Mouse (Mus musculus): ENCODE results near the gene Aatk.

Gene Aatk

DNA sequence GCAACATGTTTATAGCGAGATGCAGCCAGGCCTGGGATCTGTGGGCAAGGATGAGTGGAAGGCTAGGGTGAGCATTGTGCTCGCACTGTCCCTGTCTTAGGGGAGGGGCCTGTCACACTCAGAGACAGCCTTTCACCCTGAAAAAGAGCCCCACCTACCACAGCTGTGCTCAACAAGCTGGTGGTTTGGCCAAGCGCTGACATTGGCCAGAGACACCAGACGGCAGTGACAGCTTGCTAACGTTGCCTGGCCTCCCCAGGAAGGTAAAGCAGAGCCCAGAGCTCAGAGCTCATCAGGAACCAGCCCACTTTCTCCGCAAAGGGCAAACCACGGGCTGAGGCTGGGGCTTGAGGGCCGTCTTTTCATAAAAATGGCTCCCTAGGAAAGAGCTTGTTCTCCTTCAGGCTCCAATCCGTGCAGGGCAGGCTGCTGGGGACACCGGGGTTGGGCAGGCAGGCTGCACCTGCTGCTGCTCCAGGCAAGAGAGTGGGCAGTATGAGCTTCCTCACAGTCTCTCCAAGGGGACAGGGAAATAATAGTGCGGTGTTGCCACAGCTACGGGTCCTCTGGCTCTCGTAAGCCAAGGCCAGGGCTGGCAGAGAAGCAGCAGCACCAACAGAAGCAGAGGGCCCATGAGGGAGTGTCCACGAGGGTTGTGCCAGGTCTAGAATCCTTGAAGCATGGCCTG lies 4.3 kb upstream of the Aatk start:
- DNase-seq = no peak

DNA sequence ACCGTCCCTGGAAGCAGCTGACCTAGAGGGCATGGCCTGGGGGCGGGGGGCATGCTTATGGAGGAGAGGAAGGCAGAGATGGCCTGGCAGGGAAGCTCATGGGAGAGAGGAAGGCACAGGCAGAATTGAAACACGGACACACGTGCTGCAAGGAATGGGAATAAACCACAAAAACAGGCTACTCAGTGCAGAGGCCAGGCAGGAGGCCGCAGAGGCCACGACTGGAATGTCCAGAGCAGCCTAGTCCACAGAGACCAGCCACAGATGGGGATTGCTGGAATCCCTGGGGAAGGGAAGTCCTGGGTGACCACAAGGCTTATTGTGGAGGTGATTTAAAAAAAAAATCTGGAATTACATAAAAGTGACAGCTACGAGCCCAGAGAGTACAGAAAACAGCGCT lies 2.1 kb upstream of the Aatk start:
- no peak for DNase-seq

DNA sequence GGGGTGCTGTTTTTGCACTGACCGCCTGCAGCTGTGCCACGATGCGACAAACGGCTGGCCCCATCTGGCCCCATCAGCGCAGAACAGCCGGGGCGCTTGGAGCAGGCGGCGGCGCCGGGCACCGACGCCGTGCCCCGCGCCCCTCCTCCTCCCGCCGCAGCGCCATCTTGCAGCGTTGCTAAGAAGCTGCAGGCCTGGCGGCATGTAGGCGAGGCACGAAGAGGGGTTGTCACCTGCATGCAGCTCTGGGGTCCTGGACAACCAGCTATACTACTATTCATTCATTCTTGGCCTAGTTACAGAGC lies 1.2 kb upstream of the Aatk start:
- peak; percentile 74 for DNase-seq

DNA sequence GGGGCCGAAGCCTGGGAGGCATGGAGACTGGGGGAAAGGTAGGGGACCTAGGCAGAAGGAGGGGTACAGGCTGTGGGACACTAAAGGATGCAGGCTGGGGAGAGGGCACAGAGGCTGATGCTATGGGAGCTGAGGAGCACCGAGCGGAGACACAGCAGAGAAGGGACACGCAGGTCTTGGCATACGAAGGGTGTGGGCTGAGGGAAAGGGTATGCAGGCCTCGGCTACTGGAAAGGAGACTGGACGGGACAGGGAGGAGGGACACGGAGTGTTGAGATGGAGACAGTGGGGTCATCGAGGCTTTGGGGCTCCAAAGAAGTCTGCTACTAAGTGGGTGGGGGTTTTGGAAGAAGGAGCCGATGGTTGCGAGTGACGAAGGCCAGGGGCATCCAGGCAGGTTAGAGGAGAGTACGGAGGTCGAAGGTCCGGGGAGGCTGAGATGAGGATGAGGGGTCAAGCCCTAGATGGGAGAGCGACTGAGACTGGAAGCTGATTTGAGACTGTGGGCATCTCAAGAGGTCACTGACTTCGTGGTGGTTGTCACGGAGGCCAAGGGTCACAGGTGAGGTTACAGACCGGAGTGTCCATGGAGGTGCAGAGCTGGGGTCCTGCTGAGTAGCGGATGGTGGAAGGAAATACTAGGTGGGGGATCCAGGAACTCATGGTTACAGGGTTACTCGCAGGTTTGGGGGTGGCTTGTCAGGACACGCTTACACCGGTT lies 724 bp upstream of the Aatk start:
- DNase-seq = no peak

DNA sequence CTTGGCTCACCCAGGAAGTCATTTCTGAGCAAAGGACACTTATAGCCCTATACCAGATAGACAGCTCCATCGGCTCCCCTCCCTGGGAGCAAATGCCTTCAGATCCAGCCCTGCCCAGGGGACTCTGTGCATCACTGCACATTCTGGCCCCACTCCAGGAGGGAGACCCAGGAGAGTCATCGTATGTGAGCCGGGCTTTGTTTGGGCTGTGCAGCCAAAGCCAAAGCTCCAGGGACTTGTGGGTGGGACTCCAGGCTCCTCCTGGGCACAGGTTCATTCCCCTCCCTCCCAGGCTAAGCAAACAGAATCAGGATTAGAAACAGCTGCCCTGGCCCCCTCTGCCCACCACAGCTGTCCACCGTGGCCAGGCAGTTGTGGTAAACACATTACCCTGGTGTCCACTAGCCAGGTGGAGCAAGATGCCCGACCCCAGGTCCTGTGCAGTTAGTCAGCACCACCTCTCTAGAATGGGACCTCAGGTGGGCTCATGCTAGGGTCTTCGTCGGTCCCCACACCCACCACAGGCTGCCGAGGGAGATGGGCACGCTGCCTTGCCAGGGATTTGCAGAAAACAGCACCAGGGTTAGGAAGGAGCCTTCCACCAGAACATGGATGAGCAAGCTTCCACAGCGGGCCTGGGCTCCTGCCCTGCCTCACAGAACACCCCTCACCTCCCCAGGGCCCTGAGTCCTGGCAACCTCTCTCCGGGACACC lies 971 bp downstream of the Aatk start:
- DNase-seq = peak; percentile 65

DNA sequence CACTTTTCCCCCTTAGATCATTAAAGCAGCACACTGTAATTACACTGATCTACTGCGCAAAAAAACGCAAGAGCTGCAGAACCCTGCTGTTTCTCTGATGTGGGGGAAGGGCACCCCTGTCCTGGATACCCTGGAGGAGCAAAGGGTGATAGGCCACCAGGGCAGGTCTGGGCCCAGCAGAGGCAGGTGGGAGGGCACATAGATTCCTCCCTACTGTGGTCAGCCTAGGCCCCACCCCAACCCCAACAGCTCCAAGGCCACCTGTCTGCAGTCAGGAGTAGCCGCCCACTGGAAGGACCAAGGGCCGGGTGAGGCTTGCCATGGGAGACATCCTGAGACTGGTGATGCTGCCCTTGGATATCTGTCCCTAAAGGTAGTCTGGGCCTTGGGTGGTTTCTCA lies 1.6 kb downstream of the Aatk start:
- DNase-seq = no peak

DNA sequence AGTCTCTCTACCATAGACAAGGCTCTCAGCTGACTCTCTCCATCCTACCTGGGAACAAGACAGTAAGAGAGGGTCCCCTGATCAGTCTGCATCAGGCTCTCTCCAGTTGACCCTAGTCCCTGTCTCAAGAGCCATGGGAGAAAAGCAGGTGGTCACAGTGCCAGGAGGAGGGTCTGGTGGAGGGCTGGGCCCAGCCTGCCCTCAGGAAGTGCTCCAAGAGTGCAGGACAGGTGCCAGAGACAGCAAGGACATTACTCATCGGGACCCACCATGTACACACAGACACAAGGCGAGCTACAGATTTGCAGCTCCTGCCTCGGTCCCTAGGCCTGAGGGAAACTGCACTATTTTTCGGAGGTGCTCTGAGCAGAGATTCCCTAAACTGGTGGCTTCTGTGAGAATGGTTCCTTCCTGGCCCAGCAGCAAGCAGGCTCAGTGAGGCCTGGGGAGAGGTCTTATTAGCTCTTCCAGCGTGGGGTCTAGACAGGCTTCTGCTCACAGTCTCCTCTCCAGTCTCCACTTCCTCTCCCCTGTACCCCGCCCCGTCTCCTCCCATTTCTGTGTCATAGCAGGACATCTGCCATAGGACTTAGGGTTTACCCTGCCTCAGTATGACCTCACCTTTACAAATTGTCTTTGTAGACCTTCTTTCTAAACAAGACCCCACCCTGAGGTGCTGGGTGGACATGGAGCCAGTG lies 4.7 kb downstream of the Aatk start:
- no peak for DNase-seq

DNA sequence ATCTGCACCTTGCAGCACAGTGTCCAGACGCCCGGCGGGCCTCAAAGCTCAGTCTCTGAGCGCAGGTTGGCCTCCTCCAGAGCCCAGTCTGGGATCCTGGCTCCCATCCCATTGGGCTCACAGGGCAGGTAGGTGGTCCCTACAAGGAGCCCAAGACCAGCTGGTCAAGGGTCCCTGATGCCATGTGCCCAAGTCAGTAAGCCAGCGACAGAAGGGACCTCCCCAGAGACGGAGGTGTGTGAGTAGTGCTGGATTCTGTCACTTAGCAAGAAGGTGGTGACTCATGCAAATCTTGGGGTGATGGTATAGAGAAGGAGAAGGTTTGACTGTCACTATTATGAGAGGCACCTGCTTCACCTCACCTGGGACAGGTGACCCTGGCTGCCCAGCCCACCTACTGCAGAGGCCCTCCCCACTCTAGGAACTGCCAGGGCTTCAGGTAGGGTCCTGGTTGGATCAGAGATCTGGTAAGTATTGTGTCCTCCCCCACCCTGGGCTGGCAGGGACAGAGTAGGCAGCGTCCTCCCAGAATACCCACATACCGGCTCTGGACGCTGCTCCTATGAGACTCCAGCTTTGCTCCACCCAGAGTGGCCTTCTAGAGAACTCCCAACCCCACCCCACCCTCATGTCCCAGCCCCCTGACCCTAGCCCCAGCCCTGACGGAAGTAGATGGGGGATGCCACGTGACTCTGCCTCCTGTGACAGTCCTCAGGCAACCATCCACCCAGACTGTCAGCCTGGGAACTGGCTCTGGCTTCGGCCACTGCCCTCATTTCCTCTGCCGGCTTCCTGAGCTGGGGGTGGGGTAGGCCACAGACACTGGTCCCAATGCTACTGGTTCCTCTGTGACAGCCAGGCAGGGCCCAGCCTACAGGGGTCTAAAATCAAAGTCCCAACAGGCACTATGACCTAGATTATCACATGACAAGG lies 5.5 kb downstream of the Aatk start:
- DNase-seq = peak; percentile 54

DNA sequence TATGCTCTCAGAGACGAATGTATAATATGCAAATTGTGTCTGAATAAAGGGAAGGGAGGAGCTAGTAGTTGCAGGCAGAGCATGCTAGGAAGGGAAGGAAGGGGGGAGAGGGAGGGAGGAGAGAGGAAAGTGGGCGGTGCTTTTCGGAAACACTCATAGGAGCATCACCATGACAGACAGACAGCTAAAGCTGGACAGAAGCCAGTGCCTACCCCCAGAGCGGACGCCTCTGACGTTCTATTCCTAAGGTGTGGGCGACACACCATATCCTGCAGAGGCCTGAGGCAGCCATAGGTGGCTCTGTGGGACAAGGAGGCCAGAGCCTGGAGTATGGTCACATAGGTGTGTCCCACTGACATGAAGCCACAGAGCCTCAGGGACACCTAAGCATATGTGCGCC lies 6.5 kb downstream of the Aatk start:
- peak; percentile 57 for DNase-seq

DNA sequence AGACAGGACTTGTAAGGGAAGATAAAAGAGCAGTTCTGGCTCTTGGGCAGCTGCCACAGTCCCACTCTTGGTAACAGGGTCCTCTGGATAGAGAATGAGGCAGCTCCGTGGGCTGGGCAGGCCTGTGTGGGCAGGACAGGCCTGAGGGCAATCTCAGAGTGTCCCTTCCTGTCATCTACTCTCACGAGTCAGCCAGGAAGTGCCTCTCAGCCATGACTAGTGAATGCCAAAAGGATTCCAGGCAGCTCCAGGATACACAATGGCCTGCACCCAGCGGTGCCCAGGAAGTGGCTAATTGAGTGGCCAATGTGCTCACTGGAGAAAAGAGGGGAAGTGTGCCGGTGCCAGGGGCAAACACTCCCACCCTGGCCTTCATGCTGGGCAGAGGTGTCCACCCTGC lies 7.4 kb downstream of the Aatk start:
- no peak for DNase-seq

DNA sequence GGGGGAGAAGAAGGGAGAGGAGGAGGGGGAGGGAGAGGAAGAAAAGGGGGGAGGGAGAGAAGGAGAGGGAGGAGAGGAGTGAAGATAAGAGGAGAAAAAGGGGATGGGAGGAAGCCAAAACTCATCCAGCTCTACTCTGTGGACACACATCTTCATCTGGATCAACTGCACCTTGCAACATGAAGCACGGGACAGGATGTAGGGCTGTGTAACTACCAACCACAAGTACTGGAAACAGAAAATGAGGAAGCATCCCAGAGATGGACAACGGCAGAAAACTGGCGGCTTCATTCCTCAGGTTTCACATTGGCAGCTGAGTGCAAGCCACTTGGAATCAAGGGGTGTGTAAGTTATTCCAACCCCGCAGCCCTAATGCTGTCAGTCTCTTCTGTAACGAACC lies 12.2 kb downstream of the Aatk start:
- no peak for DNase-seq

DNA sequence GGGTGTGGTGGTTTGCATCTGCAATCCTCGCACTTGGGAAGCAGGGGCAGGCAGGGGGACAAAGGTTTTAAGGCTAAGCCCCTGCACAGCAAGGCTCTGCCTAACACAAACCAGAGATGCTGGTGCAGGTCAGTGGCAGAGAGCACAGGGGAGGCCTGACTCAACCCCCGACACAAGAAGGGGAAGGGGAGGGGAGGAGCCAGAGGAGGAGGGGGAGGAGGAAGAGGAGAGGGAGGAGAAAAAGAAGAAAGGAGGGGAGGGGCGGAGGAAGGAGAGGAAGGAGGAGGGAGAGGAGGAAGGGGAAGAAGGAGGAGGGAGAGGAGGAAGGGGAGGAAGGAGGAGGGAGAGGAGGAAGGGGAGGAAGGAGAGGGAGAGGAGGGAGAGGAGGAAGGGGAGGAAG lies 12.7 kb downstream of the Aatk start:
- DNase-seq = no peak

DNA sequence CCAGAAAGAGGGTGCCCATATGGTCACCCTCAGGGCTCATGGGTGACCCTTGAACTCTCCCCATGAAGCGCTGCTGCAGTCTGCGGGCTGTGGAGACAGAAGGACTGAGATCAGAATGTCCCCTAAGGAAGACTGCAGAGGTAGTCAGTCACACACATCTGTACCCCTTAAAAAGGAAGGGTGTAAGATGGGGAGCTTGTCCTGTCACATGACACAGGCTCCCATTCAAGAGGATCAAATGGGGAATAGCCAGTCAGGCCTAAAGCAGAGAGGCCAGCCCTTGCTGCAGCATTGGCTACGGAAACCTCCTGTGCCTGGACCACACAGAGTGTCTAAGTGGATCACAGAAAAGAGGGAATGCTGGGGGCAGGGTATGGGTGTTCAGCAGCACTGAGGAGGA lies 13.5 kb downstream of the Aatk start:
- no peak for DNase-seq

DNA sequence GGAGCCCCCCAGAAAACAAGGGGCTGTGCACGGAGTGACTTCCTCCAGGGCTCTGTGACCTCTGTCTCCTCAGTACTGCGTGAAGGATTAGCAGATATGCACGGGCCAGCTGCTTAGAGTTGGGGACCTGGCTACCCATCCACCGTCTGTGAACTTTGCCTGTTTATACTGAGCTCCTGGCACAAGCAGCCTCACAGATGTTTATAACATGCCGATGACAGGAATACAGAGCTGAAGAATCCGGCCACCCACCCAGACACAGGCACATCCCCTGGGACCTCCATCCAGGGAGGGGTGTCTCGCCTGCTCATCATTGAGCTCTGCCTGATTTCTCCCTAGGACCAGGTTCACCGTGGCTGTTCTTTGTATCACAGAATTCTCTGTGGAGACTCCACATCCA lies 14.9 kb downstream of the Aatk start:
- no peak for DNase-seq

DNA sequence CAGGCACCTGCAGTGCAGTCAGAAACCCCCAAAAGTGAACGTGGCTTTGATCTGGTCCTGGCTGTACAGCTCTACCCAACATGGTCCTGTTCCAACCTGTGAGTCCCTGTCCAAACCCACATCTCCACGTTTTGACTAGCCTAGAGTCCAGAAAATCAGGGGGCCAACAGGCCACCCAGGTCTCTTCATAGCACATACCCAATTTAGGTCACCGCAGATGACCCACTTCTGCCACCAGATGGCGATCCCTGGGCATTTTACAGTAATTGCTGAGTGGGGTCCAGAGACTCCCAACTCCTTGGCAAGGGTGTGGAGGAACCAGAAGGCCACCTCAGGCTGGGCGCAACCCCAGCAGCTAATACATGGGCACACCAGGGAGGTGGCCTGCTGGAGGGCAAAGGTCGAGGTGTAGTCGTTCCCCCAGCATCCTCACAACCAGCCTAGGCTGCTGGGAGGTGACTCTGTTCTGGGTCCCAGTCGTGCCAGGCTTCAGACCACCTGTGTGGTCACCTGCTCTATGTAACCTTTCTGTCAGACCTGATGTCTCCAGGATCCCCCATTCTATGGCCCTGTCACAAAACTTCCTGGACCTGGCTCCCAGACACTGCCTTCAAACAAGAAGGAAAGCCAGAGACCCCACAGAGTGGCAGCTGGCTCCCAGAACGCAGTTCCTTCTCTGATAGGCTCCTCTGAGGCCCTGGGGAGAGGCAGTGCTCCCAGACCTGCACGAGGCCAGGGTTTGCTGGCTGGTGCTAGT lies 16.6 kb downstream of the Aatk start:
- no peak for DNase-seq

DNA sequence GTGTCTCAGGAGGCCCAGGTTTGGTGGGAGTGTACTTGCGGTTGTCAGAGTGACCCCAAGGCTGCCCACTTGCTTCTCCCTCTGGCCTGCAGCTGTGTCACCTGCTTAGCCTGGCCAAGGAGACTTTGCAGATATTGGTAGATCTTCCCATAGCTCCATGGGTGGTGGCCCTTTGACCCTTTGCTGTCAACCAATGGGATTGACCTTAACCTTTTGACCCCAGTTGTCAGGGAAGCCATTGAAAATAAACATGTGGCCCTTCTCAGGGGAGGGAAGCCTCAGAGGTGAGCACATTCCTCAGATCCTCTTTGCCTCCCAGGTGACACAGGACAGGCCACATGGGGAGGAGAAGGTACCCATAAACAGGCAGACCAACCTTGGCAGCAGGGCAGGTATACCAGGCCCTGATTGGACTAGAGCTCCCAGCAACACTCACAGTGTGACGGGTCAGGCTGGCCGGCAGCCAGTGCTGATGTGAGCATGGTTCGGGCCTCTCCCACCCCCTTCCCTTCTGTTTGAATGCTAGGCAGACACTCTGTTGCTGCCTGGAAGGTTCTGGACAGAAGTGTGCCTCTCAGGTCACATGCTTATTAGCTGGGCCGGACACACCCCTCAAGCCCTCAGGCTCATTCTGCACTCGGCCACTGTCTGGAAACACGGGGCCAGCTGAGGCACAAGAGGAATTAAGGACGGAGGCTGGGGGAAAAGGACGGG lies 17.4 kb downstream of the Aatk start:
- no peak for DNase-seq

DNA sequence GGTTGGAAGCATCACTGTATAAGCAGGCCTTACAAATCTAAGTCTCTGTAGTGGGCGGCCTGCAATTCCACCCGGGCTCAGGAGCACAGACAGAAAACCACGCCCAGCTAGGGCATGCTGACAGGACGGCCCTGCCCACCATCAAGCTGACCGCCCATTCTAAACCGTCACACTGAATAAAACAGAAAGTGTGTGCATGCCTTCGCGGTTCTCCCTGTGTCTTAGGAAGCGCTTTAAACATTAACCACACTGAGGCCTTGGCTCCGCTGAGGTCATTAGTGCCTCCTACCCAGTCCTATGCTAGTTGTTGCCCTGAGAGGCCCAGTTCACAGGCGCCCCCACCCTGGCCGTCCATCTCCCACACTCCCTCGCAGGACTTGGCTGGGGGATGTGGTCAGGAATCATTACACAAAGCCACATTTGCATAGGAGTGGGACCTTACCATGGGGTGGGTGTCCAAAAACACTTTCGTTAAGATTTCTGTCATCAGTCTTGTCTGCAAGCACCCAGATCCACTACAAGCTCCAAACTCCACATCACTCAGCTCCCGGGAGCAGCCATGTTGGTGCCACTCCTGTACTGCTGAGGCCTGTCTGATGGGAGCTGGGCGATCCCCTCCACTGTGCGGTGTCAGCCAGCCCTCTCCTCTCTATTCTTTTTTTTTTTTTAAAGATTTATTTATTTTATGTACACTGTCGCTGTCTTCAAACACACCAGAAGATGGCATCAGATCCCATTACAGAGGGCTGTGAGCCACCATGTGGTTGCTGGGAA lies 18.5 kb downstream of the Aatk start:
- no peak for DNase-seq

DNA sequence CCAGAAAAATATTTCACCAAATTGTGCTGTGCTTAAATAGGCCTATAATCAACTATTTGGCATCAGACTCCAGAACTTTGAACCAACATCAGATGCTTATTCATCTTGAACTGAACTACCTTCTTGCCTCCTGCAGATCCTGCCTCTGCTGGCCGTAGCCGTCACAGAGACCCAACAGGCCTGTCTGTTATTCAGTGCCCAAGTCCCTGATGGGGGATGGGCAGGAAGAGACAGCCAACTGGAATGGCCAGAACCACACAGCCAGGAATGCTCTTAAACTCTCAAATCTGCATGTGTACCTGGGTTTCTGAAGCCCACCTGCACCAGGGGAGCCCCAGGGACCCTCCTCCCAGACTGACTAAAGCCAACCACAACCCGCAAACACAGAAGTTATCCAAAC lies 20.0 kb downstream of the Aatk start:
- no peak for DNase-seq

DNA sequence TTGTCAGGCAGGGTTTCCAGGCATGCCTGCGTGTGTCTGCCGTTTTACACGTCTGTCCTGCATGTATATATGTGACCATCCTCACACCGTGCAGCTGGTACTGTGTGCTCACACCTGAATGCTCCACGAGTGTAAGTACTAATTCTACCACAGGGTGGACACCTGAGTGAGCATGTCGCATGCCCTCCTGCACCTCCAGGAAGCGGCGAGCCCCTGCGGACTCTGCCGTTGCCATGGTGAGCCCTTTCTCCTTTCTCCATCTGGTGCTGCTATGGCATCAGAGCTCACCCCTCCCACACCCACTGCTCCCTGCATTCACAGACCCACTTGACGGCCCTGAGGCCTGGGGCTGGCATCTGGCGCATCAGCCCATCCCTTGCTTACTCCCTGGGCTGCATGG lies 24.1 kb downstream of the Aatk start:
- DNase-seq = no peak

DNA sequence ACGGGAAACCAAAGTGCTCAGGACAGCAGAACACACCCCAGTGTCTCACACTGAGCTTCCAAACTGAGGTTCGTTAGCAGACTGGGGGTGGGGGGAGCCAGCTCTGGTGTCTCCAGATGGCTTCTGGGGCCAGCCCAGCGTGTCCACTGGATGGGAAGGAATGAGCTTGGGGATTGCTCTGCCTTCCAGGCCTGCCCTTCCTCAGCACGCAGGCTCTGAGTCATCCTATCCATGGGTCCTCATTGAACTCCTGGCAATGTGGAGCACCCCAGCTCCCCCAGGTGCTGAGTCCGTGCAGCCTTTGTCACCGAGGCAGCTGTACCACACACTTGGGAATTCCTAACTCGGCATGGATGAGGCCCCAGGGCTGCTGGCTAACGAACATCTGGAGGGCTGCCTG lies 24.8 kb downstream of the Aatk start:
- DNase-seq = no peak

Measured in right cerebral cortex, postnatal 14 days (tissue).